Mouse (Mus musculus) Patski (cell line): ENCODE data around the gene Serping1. TPM values are rescaled to one million over a fixed set of nuclear protein-coding genes. Genes with fewer than 3 reads are reported as not detected.
A peak's percentile ranks its signal among the peaks of the same experiment; 100 is the strongest.

Source experiments
- ATAC-seq: fragments of 100-300 bp; one replicate; pipeline ENCODE4 v1.8.0; 2021
- CTCF ChIA-PET: fragments of 350-600 bp; sonication (Branson Sonifier 250); formaldehyde crosslinking; loops from one replicate; lab custom pipeline; 2022; ENCODE audit warnings: inconsistent platforms; lab: Charles Lee
- POLR2A ChIA-PET: fragments of 350-600 bp; sonication (Branson Sonifier 250); formaldehyde crosslinking; loops from one replicate; lab custom pipeline; 2022; ENCODE audit warnings: antibody characterized with exemption, inconsistent platforms; lab: Charles Lee
- DNase-seq: peaks from one replicate; pipeline ENCODE4 v3.0.0-alpha.2; 2011; ENCODE audit warnings: low read depth, low spot score
- H3K27me3 ChIP-seq: fragments of 371-371 bp; one replicate; pipeline ENCODE4 v1.5.1; 2021
- CTCF ChIP-seq: fragments of 100-300 bp; IDR thresholded peaks from one replicate; pipeline ENCODE4 v1.5.1; 2021
- in situ Hi-C: fragments of 300-500 bp; cut with MboI; formaldehyde crosslinking; loops from 3 replicates; pipeline ENCODE4 v1.11.1; 2018; ENCODE audit warnings: low pct_unique_long_range_greater_than_20kb, mixed read lengths
- polyA plus RNA-seq: library from polyadenylated mRNA; unstranded; gene quantifications from one replicate; pipeline ENCODE4 v1.2.3, GENCODE M21; 2021

Gene Serping1
- 0.14 TPM for polyA plus RNA-seq

DNA sequence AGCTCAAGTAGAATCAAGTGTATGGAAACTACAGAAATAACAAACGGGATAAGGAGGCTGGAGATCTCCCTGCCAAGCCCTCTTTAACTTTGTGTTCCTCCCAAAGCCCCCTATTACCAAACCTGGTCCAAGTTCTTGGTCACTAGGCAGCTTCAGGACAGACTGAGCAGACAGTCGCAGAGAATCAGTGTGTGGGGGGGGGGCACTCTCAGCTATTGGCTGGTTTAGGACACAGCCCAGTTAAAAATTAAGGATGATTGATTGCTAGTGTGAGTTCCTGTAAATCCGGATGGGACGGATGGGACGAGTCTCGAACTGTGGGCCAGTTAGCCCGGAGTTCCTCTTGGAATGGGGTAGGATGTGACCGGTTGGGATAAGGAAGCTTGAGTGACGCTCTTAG is at the start of gene Serping1:
Gene Serping1, minus strand, starts transcription at position 204 of the 400 bp plus-strand sequence.
- ChIA-PET POLR2A (no interaction called here), CTCF (no interaction called here)
- DNase-seq = no peak
- no peak for TF ChIP-seq CTCF
- in situ Hi-C loops = no loop called here
- H3K27me3 ChIP-seq = peaks cover 16% of the 10 kb centered on the region
- ATAC-seq = no peak

DNA sequence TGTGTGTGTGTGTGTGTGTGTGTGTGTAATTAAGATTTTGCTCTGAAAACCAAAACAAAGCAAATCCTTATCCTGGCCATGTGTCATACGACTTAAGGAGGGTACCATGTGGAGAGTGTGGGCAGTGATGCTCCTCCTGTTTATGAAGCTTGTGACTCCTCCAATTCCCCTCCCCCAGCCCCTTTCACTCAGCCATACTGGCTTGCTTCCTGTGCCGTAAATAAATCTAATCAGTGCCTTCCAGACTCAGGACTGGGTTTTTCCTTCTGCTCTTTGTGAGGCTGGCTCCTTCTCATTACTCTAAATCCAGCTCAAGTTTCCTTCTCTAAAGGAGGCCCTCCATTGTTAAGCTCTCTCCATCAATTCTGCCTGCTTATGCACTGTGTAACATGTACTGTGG is 48.0 kb upstream of the Serping1 start:
- in situ Hi-C loops = no loop called here
- ATAC-seq = no peak
- no peak for TF ChIP-seq CTCF
- peaks cover 7% of the 10 kb centered on the region for H3K27me3 ChIP-seq
- CTCF ChIA-PET = interaction anchor here (1.1 to 1.2 kb wide), 2 partner anchors 11 to 32 kb away, joined by 3 to 4 read pairs; no protein-coding TSS in a partner anchor
- POLR2A ChIA-PET = interaction anchor here (0.5 to 0.7 kb wide), 2 partner anchors 10 to 107 kb away, joined by 3 read pairs; no protein-coding TSS in a partner anchor
- no peak for DNase-seq

- no peak for DNase-seq
- ChIA-PET POLR2A (interaction anchor here (0.5 to 0.7 kb wide), 2 partner anchors 9 to 106 kb away, joined by 3 read pairs; no protein-coding TSS in a partner anchor), CTCF (interaction anchor here (1.1 to 1.3 kb wide), 4 partner anchors 10 to 67 kb away, joined by 3 to 4 read pairs (median 4); no protein-coding TSS in a partner anchor)
- TF ChIP-seq CTCF = no peak
- H3K27me3 ChIP-seq = peaks cover 7% of the 10 kb centered on the region
- in situ Hi-C loops = no loop called here
- no peak for ATAC-seq
Measured at GRCm38 (mm10) chr2:84822552-84822951, 47.3 kb upstream of the Serping1 start, which contains the start of gene Smtnl1. Gene Smtnl1 (minus strand): TSS chr2:84822652.

DNA sequence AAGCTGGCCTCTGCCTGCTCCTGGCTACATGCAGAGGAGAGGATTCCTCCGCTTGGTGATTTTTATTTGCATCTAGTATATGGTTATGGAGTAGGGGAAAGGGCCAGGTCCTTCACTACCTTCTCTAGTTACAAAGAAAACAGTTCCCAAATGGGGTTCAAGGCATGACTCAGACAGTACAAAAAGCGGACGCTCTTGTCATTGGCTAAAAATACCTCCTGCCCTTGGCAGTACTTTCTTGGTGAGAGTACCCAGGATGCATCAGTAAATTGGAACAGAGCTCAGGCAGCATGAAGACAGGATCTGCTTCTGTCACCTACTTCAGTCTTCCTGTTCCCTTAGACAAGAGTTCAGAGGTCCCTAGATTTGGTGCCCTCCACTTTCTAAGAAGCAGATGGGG is 44.6 kb upstream of the Serping1 start:
- CTCF ChIA-PET = interaction anchor here (0.9 to 1.9 kb wide), 3 partner anchors 8 to 16 kb away, joined by 3 to 5 read pairs (median 4); no protein-coding TSS in a partner anchor
- TF ChIP-seq CTCF = no peak
- DNase-seq (no peak), ATAC-seq (peak; percentile 82)
- POLR2A ChIA-PET = no interaction called here
- peaks cover 4% of the 10 kb centered on the region for H3K27me3 ChIP-seq
- in situ Hi-C loops = no loop called here

- DNase-seq (no peak), ATAC-seq (no peak)
- no peak for TF ChIP-seq CTCF
- no peaks in the 10 kb centered on the region for H3K27me3 ChIP-seq
- in situ Hi-C loops = no loop called here
- POLR2A ChIA-PET = no interaction called here
- CTCF ChIA-PET = no interaction called here
Measured at GRCm38 (mm10) chr2:84812676-84813075, 37.4 kb upstream of the Serping1 start.

DNA sequence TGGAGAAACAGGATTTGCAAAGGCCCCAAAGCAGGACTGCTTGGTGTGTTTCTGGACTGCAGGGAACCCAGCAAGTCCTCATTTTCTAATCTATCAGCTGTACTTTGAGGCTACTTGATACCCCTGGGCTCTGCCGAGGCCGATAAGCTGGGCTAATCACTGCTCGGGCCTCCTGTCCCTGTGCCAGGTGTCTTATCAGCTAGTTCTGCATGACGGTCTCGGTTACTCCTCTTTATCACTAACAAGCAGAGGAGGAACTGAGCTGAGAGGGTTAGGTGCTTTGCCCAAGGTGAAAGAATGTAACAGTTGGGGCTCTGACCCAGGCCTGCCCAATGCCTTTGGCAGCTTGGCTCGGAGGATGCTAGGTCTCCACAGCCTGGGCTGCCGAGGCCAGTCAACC is 36.6 kb upstream of the Serping1 start:
- CTCF ChIA-PET = interaction anchor here (0.7 kb wide), 2 partner anchors 8 to 11 kb away, joined by 3 read pairs; no protein-coding TSS in a partner anchor

GRCm38 (mm10) chr2:84810886-84811577 is 35.8 kb upstream of the Serping1 start:
- DNase-seq (no peak), ATAC-seq (peak; percentile 61)
- in situ Hi-C loops = no loop called here
- CTCF ChIA-PET = interaction anchor here (0.7 to 1.7 kb wide), 5 partner anchors 9 to 75 kb away, joined by 3 to 6 read pairs (median 3); partner anchors contain the start of genes Smtnl1 and Ube2l6
- no peaks in the 10 kb centered on the region for H3K27me3 ChIP-seq
- POLR2A ChIA-PET = no interaction called here
- peak; percentile 78 for TF ChIP-seq CTCF

More for the DNA sequence above, 36.6 kb upstream of the Serping1 start:
- DNase-seq = no peak
- TF ChIP-seq CTCF = no peak
- POLR2A ChIA-PET = no interaction called here
- in situ Hi-C loops = no loop called here
- no peaks in the 10 kb centered on the region for H3K27me3 ChIP-seq
- ATAC-seq = no peak

DNA sequence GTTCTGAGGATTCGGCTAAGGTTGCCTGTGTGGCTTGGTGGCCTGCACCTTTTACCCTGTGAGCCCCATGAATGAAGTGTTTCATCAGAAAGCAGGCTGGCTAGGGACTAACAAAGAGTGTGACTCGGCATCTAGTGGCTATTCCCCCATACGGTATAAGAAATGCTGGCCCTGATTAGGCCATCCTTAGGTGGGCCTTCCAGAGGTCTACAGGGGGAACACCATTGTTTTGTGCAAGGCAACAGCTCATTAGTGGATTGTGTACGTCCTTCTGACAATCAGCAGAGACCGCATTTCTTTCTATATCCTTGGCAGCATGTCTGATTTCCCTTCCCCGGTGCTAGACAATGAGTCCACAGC is 35.3 kb upstream of the Serping1 start:
- DNase-seq (no peak), ATAC-seq (no peak)
- POLR2A ChIA-PET = interaction anchor here (0.6 kb wide), 2 partner anchors 220 to 784 kb away, joined by 4 to 5 read pairs; no protein-coding TSS in a partner anchor
- no peaks in the 10 kb centered on the region for H3K27me3 ChIP-seq
- in situ Hi-C loops = no loop called here
- no peak for TF ChIP-seq CTCF
- CTCF ChIA-PET = interaction anchor here (0.7 to 1.7 kb wide), 4 partner anchors 12 to 74 kb away, joined by 3 to 6 read pairs (median 4); partner anchors contain the start of genes Smtnl1 and Ube2l6

DNA sequence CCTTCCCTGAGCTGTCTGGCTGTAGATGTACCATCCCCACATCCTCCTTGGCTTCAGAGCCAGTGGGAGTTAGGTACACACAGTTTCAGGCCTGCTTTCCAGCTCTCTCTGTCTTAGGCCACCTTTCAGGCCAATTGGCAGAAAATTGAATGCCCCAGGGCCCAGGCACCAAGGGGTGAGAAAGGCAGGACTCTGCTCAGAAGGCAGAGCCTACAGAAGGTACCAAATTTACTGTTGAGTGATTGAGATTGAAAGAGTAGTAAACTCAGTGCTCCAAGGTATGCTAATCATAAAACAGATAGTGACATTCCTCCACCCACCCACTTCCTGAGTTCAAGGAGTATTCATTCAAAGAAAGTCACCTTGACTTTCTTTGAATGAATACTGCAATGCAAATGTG is 34.1 kb upstream of the Serping1 start:
- in situ Hi-C loops = loop anchor here (10.0 kb wide), 1 partner anchor 325 kb away; no protein-coding TSS in a partner anchor
- ATAC-seq (no peak), DNase-seq (no peak)
- no peaks in the 10 kb centered on the region for H3K27me3 ChIP-seq
- ChIA-PET POLR2A (interaction anchor here (0.6 kb wide), 1 partner anchor 98 kb away, joined by 4 read pairs; no protein-coding TSS in a partner anchor), CTCF (no interaction called here)
- TF ChIP-seq CTCF = no peak

DNA sequence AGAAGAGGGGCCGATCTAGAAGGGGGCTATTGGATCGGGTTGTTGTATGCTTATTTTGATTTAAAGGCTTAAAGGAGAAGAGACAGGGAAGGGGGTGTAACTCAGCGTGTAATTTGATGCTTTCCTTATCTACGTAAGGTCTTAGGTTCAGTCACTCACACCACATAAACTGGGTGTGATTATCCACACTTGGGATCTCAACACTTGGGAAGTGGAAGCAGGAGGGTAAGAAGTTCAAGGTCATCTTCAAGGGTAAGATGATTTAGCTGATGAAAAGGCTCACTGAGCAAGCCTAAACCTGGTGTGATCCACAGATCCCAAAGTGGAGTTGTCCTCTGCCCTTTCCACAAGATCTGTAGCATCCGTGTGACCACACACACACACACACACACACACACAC is 31.3 kb upstream of the Serping1 start:
- in situ Hi-C loops = loop anchor here (10.0 kb wide), 1 partner anchor 322 kb away; no protein-coding TSS in a partner anchor
- ChIA-PET CTCF (no interaction called here), POLR2A (interaction anchor here (1.4 kb wide), 1 partner anchor 18 kb away, joined by 4 read pairs; no protein-coding TSS in a partner anchor)
- no peaks in the 10 kb centered on the region for H3K27me3 ChIP-seq
- no peak for TF ChIP-seq CTCF
- no peak for ATAC-seq
- no peak for DNase-seq
